ENCODE assay signal across 8 mouse cellular contexts in genomic region chr12:54098785-54099184, GRCm38 (mm10).
DNase-seq lines count a peak whose midpoint lies in the region; ATAC-seq lines count a peak whose summit lies in the region.

No protein-coding gene starts in this region.

- H3K9ac ChIP-seq in hindbrain, embryonic 11.5 days (ENCODE audit: low read depth, low read length), result no peak overlapping the region

- H3K36me3 ChIP-seq in hindbrain, embryonic 11.5 days (ENCODE audit: control insufficient read depth, insufficient read depth, low read length), result no peaks in the 10 kb centered on the region

- H3K4me3 ChIP-seq in hindbrain, embryonic 11.5 days (ENCODE audit: low read depth, low read length), result no peak overlapping the region

- peak; percentile 94 for ATAC-seq in frontal cortex, adult (ENCODE audit: low TSS enrichment)
- no peak for ATAC-seq in hindbrain, embryonic 11.5 days (ENCODE audit: low FRiP score)

- WGBS in hindbrain, embryonic 11.5 days, result 13% methylated on average over 6 of the region's 6 CpGs

- H3K27ac ChIP-seq in hindbrain, embryonic 11.5 days (ENCODE audit: low read depth, low read length), result no peak overlapping the region

- H3K9me3 ChIP-seq in hindbrain, embryonic 11.5 days (ENCODE audit: control insufficient read depth, low read length), result no peaks in the 10 kb centered on the region

- H3K4me1 ChIP-seq in hindbrain, embryonic 11.5 days (replicated peaks; ENCODE audit: control insufficient read depth, insufficient read depth, low read length), result no peaks in the 10 kb centered on the region

- H3K4me2 ChIP-seq in hindbrain, embryonic 11.5 days (replicated peaks; ENCODE audit: low read depth, low read length), result no peak overlapping the region

- DNase-seq in R1 (ENCODE audit: low read depth, low spot score), result peak; percentile 87
- peak; percentile 53 to 62 for DNase-seq in cerebellum, adult 18-20 months
- DNase-seq in hindbrain, embryonic 11.5 days (ENCODE audit: low spot score), result peak; percentile 84
- peak; percentile 37 to 62 for DNase-seq in layer of hippocampus, adult 8-10 months (ENCODE audit: low spot score in 2 of 2)
- peak; percentile 84 for DNase-seq in lung, postnatal 14 days
- DNase-seq in right cerebral cortex, postnatal 36 days (ENCODE audit: low spot score in 2 of 2), result peak; percentile 44 to 50
- peak; percentile 62 to 80 for DNase-seq in urinary bladder, postnatal 4 days (ENCODE audit: low spot score in 2 of 2)

- no peaks in the 10 kb centered on the region for H3K27me3 ChIP-seq in hindbrain, embryonic 11.5 days (ENCODE audit: control insufficient read depth, insufficient read depth, low read length)
